Mouse (Mus musculus): ENCODE data around the gene C130026I21Rik. TPM values are rescaled to one million over a fixed set of nuclear protein-coding genes. Genes with fewer than 3 reads are reported as not detected.
"Not testable (repeated sequence)": the region's sequence is repeated elsewhere in the genome, so short reads cannot be mapped to it uniquely, and the experiment has no call there.

C130026I21Rik gene
- total RNA-seq, 2 experiments from 2014 or later = not detected

DNA sequence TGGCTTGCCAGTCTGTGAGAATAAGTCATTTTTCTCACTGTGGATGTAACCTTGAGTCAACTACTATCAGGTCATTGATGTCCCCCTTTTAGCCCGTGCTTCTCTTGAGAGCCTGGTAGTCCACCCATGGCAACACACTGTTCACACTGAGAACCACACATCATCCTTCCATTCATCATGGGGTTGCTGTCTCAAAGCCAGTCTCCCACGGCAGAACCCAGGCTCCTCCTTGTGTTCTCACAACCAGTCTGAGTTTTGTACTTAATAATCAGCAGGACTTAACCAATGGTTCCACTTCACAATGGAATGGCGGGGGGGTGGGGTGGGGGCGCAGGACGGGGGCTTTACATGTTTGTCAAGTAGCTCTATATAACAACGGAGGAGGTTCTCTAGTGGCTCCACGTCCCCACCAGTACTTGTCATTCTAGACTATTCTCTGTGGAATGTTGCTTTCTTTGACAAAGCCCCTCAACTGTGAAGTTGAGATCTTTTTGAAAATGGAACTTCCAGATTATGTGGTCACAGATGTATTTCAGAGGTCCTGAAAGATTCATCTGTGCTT lies 177.3 kb downstream of the C130026I21Rik start:
- DNase-seq (ENCODE audit: low spot score in 2 of 2); H3K4me3 ChIP-seq; H3K27ac ChIP-seq: not testable (repeated sequence)

DNA sequence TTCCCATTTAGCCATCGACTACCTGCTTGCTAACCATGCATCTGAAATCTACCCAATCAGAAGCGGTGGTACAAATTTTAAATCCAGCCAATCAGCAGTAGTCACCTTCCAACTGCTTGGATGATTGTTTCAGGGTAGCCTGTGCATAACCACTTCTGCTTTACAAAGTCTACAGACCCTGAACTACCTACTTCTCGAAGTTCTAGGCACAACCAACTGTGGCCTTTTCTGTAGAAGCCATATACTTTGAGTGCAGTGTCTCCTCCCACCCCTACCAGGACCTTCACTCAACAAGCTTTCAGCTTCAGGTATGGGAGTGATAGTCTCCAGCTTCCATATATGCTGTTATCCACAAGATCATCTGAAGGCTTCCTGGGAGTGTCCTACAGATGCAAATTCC lies 178.2 kb downstream of the C130026I21Rik start:
- DNase-seq (ENCODE audit: low spot score in 2 of 2); H3K4me3 ChIP-seq; H3K27ac ChIP-seq: not testable (repeated sequence)

DNA sequence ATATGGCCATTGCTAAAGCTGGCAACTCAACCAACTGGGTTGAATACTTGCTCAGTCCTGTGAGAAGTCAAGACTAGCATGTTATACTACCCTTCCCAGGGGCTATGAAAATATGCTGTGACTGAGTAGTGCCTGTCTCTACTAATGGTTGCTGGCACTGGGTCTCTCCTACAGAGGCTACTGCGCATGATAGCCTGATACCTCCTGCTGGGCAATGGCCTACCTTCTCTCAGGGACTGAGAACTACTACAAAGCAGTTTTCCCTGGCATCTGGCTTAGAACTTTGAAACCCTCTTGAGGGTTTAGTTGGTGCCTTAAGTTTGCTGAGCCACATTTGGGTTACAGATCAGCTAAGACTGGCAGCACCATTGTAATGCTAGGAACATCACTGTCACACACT lies 184.2 kb downstream of the C130026I21Rik start:
- not testable (repeated sequence) for DNase-seq (ENCODE audit: low spot score in 2 of 2); H3K4me3 ChIP-seq; H3K27ac ChIP-seq

DNA sequence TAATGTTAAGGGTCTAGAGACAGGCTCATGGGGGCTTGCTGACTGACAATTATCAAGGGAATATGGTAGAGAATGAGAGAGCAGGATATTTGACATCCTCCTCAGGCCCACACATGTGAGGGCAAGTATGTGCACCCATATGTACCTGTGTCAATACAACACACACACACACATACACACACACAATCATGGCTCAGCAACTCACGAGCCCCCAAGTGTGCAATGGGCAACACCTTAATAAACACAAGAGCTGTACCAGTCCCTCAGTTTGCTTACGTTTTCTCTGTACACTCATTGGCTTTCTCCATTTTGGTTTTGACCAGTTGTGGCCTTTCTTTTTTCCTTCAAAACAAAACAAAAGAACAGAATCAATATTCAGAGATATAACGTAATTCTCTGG lies 185.6 kb downstream of the C130026I21Rik start:
- not testable (repeated sequence) for H3K27ac ChIP-seq; H3K4me3 ChIP-seq; DNase-seq (ENCODE audit: low spot score in 2 of 2)

DNA sequence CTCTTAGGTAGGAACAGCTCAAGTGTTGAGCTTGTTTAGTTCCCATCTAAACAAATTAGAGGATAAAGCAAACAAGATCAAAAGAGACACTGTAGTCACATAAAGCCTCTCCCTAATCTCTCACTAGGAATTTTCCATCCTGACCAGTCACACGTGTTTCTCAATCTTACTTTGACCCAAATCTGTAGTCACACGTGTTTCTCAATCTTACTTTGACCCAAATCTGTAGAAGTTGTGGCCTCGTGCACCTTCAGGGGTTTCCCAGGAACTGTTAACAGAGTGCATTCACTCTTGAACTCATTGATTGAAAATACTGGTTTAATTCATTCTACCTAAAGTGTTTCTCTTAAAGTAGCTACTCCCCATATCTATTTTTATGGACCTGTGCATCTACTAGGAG lies 197.3 kb downstream of the C130026I21Rik start:
- not testable (repeated sequence) for H3K27ac ChIP-seq; DNase-seq (ENCODE audit: low spot score in 2 of 2); H3K4me3 ChIP-seq

DNA sequence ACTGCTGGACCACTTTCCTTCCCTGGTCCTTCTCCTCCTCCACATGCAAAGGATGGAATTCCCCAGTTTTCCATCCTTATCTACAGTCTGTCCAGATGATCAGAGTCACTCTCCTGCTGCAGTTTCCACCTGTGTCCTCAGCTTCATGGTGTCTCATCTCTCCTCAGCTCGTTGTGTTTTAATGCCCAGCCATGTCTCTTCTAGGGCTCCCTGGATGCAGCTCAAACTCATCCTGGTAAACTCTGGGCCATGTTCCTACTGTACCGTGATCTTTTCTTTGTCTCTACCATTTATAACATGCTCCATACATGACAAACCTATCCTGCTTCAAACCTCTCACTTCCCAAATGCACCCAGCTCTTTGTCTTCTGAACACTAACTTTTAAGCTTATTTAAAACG lies 198.7 kb downstream of the C130026I21Rik start:
- not testable (repeated sequence) for DNase-seq (ENCODE audit: low spot score in 2 of 2); H3K4me3 ChIP-seq; H3K27ac ChIP-seq

DNA sequence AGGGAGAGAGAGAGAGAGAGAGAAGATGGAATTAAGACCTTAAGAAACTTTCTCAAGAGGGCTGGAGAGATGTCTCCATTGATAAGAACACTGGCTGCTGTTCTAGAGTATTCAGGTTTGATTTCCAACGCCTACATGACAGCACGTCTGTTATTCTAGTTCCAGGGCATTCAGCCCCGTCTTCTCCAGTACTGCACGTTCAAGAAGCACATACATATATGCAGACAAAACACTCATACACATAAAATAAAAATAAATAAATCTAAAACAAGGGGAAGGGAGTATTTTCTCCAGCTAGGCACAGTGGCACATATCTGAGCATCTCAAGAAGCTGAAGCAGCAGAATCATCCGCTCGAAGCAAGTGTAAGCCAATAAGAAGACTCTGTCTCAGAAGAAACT lies 234.6 kb downstream of the C130026I21Rik start:
- H3K27ac ChIP-seq; H3K4me3 ChIP-seq; DNase-seq (ENCODE audit: low spot score in 2 of 2): not testable (repeated sequence)

DNA sequence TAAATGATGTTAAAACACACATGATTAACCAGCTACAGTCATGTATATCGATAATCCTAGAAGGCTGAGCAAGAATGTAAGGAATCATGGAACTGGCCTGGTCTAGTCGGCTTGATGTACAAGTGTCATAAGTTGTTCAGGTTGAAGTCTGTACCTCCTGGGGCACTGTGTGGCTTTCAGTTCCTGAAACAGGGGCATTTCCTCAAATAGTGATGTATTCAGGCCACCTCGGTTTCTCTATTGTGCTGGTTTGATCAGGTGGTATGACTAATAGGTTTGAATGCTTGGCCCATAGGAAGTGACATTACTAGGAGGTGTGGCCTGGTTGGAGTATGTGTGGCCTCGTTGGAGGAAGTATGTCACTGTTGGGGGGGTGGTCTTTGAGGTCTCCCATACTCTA lies 236.0 kb downstream of the C130026I21Rik start:
- H3K27ac ChIP-seq; H3K4me3 ChIP-seq; DNase-seq (ENCODE audit: low spot score in 2 of 2): not testable (repeated sequence)

DNA sequence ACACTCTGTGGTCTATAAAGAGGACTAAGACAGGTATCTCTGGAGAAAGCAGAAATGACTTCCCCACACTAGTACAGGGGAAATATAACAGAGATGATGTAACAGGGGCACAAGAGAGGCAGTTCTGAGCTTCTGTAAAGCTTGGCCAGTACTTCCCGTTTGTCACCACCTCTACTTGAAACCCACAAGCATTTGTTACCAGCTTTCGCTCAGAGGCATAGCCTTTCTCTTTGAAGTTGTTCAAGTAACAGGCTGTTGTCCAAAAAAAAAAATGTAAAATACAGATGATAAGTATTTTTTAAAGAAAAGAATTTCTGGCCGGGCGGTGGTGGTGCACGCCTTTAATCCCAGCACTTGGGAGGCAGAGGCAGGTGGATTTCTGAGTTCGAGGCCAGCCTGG lies 236.8 kb downstream of the C130026I21Rik start:
- H3K4me3 ChIP-seq; DNase-seq (ENCODE audit: low spot score in 2 of 2); H3K27ac ChIP-seq: not testable (repeated sequence)

DNA sequence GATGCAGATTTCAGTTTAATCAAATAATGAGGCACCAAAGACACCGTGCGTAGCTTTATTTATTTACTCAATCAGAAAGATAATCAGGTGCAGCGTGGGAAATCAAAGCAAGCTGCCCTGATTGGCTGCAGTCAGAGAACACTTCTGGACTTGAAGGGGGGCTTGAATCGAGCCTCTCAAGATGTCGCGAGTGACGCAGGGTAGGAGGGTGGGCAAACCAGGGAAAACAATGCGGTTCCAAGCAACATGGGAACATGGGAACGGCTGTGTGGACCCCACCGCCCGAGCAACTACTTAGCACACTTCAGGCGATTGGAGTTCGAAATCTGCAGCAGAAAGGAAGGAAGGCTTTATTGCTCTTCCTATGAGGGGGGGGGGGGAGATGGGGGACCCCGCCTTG lies 240.2 kb downstream of the C130026I21Rik start:
- not testable (repeated sequence) for H3K27ac ChIP-seq; H3K4me3 ChIP-seq; DNase-seq (ENCODE audit: low spot score in 2 of 2)

DNA sequence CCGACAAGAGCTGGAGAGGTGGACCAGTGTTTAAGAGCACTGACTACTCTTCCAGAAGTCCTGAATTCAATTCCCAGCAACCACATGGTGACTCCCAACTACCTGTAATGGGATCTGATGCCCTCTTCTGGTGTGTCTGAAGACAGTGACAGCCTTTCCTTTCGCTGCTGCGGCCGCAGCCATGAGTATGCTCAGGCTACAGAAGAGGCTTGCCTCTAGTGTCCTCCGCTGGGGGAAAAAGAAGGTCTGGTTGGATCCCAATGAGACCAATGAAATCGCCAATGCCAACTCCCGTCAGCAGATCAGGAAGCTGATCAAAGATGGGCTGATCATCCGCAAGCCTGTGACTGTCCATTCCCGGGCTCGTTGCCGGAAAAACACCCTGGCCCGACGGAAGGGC lies 258.4 kb downstream of the C130026I21Rik start:
- not testable (repeated sequence) for H3K27ac ChIP-seq; DNase-seq (ENCODE audit: low spot score in 2 of 2); H3K4me3 ChIP-seq

DNA sequence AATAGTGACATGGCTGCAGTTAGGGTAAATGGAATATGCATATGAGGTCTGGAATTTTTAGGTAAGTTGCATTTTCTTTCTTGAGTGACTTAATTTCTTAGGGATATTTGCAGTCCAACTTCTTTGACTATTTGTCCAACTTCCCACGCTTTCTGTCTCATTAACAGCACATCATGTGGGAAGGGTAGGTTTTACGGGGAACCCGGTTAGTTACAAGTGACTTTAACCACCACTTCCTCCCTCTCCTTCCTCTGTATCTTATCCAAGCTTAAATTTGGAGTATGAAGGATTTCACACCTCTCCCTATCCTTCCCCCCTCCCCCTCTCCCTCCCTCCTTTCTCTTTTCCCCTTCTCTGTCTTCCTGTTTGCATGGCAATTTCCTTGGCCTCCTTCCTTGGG lies 259.4 kb downstream of the C130026I21Rik start:
- not testable (repeated sequence) for H3K27ac ChIP-seq; H3K4me3 ChIP-seq; DNase-seq (ENCODE audit: low spot score in 2 of 2)

DNA sequence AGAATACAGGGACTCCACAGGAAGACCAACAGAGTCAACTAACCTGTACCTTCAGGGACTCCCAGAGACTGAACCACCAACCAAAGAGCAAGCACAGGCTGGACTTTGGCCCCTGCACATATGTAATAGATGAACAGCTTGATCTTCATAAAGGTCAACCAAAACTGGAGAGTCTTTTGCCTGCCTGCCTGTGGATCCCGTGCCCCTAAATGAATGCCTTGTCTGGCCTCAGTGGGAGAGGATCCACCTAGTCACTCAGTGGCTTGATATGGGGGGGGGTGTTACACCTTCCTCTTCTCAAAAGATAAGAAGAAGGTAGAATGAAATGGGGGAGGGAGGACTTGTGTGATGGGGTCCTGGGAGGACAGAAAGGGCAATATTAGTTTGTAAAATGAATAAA lies 262.6 kb downstream of the C130026I21Rik start:
- DNase-seq (ENCODE audit: low spot score in 2 of 2); H3K4me3 ChIP-seq; H3K27ac ChIP-seq: not testable (repeated sequence)

DNA sequence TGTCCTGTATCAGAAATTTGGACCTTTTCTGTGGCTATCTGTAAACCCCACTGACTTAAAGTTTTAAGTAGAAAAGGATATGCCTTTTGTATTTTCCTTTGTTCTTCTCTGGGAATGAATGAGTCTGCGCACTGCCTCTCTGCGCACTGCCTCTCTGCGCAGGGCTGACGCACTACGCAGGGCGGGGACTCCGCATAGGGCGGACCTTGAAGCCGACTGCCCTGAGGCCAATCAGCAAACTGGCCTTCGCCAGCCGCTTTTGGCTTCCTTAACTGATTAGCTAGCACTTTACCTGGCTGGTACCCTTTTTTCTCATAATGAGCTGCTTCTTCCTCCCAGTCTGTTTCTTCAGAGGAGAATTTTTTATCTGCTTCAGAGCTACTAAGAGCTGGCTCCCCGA lies 271.1 kb downstream of the C130026I21Rik start:
- not testable (repeated sequence) for H3K27ac ChIP-seq; DNase-seq (ENCODE audit: low spot score in 2 of 2); H3K4me3 ChIP-seq

DNA sequence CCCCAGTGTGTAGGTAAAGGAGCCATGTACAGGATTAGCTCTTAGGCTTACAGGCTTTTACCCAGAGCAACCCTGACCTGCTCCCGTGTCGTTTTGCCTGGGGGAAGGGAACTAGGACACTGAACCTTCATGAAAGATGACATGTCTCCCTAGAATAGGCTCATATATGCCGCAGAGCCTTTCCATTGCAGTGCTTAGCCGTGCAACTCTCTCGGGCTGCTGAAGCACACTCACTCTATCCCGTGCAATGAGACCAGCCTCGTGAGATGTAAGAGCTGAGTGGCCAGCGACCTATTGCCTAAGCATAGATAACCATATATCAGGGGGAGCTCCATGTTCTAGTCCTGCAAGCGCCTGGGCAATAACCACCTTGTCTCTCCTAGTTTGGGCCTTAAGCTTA lies 274.1 kb downstream of the C130026I21Rik start:
- not testable (repeated sequence) for DNase-seq (ENCODE audit: low spot score in 2 of 2); H3K27ac ChIP-seq; H3K4me3 ChIP-seq

DNA sequence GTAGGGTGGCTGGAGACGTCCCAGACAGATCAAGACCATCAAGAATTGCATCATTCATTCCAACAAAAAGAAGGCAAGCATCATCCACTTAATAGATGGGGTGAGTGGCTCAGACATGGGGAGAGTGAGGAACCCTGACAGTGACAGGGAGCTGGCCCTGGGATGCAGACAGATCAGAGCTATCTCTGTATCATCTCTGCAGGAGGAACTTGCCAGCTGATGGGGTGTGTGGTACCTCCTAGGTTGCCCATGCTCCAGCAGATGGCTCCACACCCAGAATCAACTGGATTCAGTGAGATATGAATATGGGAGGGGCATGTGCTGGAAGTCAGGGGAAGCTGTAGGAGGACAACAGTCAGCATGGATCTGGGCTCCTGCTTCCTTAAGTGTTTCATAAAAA lies 275.9 kb downstream of the C130026I21Rik start:
- not testable (repeated sequence) for H3K27ac ChIP-seq; DNase-seq (ENCODE audit: low spot score in 2 of 2); H3K4me3 ChIP-seq

DNA sequence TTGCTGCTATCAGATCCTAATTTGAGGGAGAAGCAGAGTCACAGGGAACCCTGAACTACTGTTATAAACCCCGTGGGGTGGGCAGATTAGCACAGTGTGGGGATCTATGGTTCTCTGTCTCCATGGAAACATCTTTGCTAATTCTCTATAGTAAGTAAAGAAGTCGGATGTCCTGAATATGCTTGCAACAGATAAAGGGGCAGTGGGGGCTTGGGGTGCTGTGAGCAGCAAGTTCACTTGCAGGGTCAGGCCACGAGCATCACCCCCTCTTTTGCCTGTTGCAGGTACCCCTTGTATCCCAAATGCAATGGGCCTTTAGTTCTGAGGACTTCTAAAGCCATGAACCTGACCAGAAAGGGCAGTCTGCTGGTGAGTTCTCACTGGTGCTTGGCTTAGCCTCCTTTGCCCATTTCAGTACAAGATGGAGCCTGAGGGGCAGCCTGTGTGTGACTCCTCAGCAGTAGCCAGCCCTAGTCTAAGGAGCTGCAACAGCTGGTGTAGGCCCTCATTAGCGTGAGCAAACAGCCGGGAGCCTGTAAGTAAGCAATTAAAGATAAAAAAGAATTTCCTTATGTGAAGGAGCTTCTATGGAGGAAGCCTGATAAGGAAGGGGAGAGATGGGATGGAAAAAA lies 276.6 kb downstream of the C130026I21Rik start:
- H3K27ac ChIP-seq; H3K4me3 ChIP-seq; DNase-seq (ENCODE audit: low spot score in 2 of 2): not testable (repeated sequence)

DNA sequence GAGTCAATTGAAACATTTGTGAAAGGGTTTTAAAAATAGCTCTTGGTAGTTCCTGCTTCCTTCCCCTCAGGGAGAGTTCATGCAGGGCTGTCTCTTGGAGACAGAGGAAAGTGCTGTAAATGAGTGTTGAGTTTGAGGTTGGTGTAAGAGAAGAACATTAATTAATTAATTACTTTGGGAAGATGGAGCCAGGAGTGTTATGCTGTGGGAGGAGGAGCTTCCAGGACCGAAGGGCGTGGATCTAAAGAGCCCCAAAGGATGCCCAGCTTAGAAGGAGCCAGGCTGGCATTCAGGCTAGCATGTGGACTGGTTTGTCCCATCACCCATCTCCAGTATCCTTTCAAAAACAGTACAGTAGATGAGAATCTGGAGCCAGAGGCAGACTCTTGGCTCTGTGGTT lies 277.1 kb downstream of the C130026I21Rik start:
- not testable (repeated sequence) for H3K4me3 ChIP-seq; DNase-seq (ENCODE audit: low spot score in 2 of 2); H3K27ac ChIP-seq

DNA sequence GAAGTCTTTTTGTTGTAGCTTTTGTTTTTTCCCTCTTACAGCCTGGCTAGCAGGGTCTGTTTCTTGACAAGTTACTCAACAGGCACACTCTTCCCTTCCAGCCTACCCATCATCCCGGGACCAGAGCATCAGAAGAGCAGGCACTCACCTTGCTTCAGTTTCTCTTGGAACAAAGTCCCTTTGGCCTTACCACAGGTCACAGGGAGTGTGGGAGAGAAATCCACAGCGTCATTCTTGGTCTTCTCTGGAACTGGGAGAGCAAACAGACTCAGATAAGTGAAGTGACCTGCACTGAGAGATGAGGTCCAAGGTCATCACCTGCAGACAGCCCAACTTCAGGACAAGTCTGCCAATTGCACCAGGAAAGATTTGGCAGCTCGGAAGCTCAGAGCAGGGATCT lies 277.5 kb downstream of the C130026I21Rik start:
- H3K27ac ChIP-seq; H3K4me3 ChIP-seq; DNase-seq (ENCODE audit: low spot score in 2 of 2): not testable (repeated sequence)

DNA sequence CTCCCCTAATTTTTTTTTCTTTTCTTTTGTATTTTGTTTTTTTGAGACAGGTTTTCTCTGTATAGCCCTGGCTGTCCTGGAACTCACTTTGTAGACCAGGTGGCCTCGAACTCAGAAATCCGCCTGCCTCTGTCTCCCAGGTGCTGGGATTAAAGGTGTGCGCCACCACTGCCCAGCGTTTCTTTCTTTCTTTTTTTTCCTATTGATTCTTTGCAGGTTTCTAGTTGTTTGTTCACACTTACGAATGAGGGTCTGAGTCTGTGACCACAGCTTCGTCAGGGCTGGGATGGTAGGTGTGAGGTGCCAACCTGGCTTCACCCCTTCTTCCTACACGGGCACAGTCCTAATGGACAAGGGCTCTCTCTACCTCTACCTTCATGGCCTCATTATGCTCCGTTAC lies 281.3 kb downstream of the C130026I21Rik start:
- not testable (repeated sequence) for DNase-seq (ENCODE audit: low spot score in 2 of 2); H3K27ac ChIP-seq; H3K4me3 ChIP-seq
